Mouse (Mus musculus) left cerebral cortex, postnatal 36 days (tissue): ENCODE measurements around the gene Bmp3. TPM values are rescaled to one million over a fixed set of nuclear protein-coding genes. Genes with fewer than 3 reads are reported as not detected.

Experiments used
- DNase-seq, 2 experiments: peaks; one replicate each; pipeline ENCODE4 v3.0.0; 2021 to 2022; ENCODE audit warnings: low spot score in 2 of 2, mixed read lengths in 1 of 2
- intact Hi-C: fragments of 180-260 bp; cut with DNase I; formaldehyde crosslinking; loops from one replicate; pipeline ENCODE4 v1.15.1; 2025
- total RNA-seq, 2 experiments: library from RNA; stranded (reverse); gene quantifications; 2 replicates each; pipeline ENCODE4 v1.2.3; 2021

The Bmp3 gene
- total RNA-seq, 2 experiments from 2014 or later = 14.2 to 16.2 TPM

- intact Hi-C loops = no loop called here
- no peak for DNase-seq
These were observed 40.1 kb downstream of the Bmp3 start for GRCm38 (mm10) chr5:98894281-98894680.

- no peak for DNase-seq
- intact Hi-C loops = no loop called here
These were observed 43.7 kb downstream of the Bmp3 start for GRCm38 (mm10) chr5:98897946-98898345.

GRCm38 (mm10) chr5:98900926-98901325 lies 46.7 kb downstream of the Bmp3 start:
- intact Hi-C loops = loop anchor here (10.0 kb wide), 1 partner anchor 254 kb away; no protein-coding TSS in a partner anchor
- DNase-seq = no peak

GRCm38 (mm10) chr5:98902339-98902738 lies 48.1 kb downstream of the Bmp3 start:
- intact Hi-C loops = loop anchor here (10.0 kb wide), 1 partner anchor 252 kb away; no protein-coding TSS in a partner anchor
- no peak for DNase-seq

- intact Hi-C loops = no loop called here
- no peak for DNase-seq
These were observed 64.5 kb downstream of the Bmp3 start for GRCm38 (mm10) chr5:98918716-98919115.

- DNase-seq = no peak
- intact Hi-C loops = no loop called here
These were observed 67.4 kb downstream of the Bmp3 start for GRCm38 (mm10) chr5:98921608-98922007.

GRCm38 (mm10) chr5:98922921-98923320 lies 68.7 kb downstream of the Bmp3 start:
- intact Hi-C loops = no loop called here

More at GRCm38 (mm10) chr5:98922921-98923320, 68.7 kb downstream of the Bmp3 start:
- no peak for DNase-seq

Other genes starting within 250 kb of the Bmp3 start
- 10 to 100 TPM; 10.6 to 16.1 TPM for gene Prkg2, start 182.9 kb downstream of the Bmp3 start, total RNA-seq